Mouse (Mus musculus): ENCODE results near the gene Pbsn.
"Not testable (repeated sequence)": the region's sequence is repeated elsewhere in the genome, so short reads cannot be mapped to it uniquely, and the experiment has no call there.

Gene Pbsn

GRCm38 (mm10) chrX:77853523-77853922, at the start of gene Pbsn:
Pbsn (minus strand) TSS chrX:77853623.
- DNase-seq: no peak

DNA sequence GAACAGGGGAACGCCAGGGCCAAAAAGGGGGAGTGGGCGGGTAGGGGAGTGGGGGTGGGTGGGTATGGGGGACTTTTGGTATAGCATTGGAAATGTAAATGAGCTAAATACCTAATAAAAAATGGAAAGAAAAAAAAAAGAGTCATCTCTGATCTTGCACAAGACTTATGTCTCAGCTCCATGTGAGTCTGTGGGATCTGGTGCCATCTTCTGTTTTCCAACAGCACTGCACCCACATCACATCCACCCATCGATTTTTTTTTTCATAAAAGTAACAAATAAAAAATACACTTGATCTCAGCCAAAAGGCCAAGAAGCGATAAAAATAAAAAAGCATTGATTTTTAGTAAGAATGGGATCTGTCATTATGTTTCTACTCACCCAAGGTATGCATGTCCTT, 26.6 kb upstream of the Pbsn start:
- not testable (repeated sequence) for DNase-seq

DNA sequence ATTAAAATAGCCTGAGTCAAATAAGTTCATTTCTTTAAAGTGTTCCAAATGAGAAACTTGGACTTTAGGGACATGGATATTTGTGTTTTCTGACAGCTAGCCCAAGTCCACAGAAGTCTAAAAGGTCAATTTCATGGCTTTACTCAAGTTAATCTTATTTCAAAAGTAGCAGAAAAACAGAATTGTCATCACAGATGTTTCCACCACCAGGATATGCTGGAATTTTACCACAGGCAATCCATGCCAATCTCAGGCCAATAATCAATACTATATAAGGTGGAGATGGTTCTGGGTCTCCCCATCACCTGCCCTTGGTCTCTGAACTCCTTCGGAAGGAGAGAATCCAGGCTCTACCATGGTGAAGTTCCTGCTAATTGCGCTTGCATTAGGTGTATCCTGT, 11.0 kb upstream of the Pbsn start, which contains the start of gene Gm14744:
Gene Gm14744 (plus strand): TSS at position 301 of the 400 bp plus-strand sequence.
- not testable (repeated sequence) for DNase-seq

- DNase-seq: no peak
These were observed 41.4 kb downstream of the Pbsn start for GRCm38 (mm10) chrX:77812031-77812430.

GRCm38 (mm10) chrX:77810608-77811206, 42.7 kb downstream of the Pbsn start:
- peak; percentile 71 for DNase-seq

DNA sequence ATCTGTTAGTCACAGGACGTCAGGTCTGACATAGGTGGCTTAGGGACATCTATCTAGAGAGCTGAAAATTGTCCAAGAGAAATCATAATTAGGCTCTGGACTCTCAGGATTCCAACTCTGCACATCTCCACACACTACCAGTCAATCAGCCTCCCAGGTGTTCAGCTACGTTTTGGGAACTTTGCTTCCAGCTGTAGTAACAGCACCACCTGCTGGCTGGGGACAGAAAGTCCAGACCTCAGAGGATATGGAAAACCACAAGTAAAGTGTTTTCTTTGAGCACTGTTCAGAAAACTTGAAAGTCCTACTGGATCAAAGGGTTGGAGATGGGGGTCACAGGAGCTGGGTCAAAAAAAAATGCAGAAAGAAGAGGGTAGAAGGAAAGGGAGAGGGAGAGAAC, 44.8 kb downstream of the Pbsn start:
- peak; percentile 46 for DNase-seq

- no peak for DNase-seq
These were observed 51.1 kb downstream of the Pbsn start for GRCm38 (mm10) chrX:77802293-77802692.

- DNase-seq: no peak
These were observed 51.9 kb downstream of the Pbsn start for GRCm38 (mm10) chrX:77801543-77801942.

DNA sequence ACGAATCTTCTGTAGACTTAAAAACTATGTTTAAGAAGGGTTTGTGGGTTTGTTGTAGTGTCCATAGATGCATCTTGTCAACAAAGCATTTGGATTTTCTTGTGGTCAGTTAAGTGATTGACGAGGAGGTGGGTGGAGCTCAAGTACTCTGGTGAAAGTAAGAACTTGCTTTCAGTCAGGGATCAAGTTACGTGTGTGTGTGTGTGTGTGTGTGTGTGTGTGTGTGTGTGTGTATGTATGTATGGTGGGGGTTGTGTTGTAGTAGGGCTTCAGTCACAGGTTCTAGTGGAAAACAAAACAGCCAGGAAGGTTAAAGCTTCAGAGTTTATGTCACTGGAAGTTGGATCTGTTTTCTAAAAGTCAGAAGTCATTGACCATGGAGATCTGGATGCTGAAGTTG, 53.9 kb downstream of the Pbsn start:
- DNase-seq: no peak

GRCm38 (mm10) chrX:77797801-77798200, 55.6 kb downstream of the Pbsn start:
- no peak for DNase-seq

- DNase-seq: no peak
These were observed 56.5 kb downstream of the Pbsn start for GRCm38 (mm10) chrX:77796916-77797315.

GRCm38 (mm10) chrX:77796238-77796835, 57.1 kb downstream of the Pbsn start, which contains the start of gene Prkx:
Prkx (minus strand) TSS chrX:77796278.
- peak; percentile 80 for DNase-seq

DNA sequence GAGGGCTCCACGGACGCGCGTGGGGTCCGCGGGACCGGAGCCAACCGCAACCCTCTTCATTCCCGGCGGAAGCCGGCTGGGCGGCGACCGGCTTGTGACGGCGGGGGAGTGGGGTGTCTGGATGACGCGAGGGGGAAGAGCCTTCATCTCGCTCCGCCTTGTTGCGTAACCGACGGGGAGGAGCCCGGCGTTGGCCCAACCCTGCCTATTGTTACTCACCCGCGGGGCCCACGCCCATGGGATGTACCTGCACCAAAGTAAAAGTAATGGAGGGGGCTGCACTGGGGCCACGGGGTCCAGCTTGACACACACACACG, 57.6 kb downstream of the Pbsn start:
- peak; percentile 92 for DNase-seq

DNA sequence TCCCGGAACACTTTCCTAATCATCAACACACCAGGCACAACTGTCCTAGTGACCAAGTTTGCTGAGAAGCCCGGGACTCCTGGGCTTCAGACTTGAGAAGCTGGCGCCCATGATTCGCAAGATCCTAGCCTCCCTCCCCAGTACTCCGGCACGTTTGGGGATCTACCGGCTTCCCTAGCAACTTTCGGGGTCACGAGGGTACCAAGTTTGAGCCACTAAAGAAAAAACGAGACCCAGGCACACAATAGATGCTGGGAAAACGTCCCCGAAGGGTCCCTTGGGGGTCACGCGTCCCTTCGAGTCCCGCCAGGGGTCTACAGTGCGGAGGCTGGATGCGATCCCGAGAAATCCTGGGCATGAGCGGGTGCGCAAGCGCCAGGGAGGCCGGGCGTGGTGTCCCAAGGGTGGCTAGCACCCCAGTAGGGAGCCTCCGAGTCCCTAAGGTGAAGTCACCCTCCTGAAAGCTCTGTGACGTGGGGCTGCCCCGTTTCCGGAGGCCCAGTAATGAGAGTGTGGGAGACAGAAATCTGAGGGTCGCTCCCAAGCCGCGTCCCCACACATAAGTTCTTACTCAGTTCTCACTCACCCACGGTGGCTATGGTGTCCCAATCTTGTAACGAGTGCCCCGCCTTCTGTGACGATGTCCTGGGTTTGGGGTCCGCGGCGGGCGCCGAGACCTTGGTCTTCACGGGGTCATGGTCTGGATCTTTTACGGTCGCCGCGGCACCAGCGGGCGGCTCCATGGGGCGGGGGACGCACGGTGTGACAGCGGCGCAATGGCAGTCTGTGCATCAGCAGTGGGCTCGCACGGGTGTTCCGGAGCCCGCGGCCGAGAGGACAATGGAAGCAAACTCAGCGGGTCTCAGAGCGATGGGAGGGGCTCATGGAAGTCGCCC, 58.2 kb downstream of the Pbsn start:
- DNase-seq: no peak

GRCm38 (mm10) chrX:77788675-77789074, 64.7 kb downstream of the Pbsn start:
- DNase-seq: no peak
